25 mouse cellular contexts compared by ENCODE assay signal in genomic region chr16:90893019-90893418, GRCm38 (mm10). TPM values are rescaled to one million over a fixed set of nuclear protein-coding genes. Genes with fewer than 3 reads are reported as not detected.
DNase-seq lines count a peak whose midpoint lies in the region; ATAC-seq and TF ChIP-seq lines count a peak whose summit lies in the region.
"Had no signal": no experiment of that assay in that cellular context is flagged by ENCODE, and none has a peak within 500 bp of the region (broad histone marks: within the 10 kb centered on the region; RNA-seq: fewer than 3 reads in every experiment).

No protein-coding gene starts in this region.

- no peak for TF ChIP-seq CTCF in C2C12 (IDR thresholded peaks at IDR 0.05; ENCODE audit: control insufficient read depth, insufficient read depth, insufficient read length)
- TF ChIP-seq CTCF in brain, embryonic 14.5 days (IDR thresholded peaks at IDR 0.05; ENCODE audit: borderline replicate concordance, extremely low read depth, insufficient read depth, insufficient read length) = no peak
- TF ChIP-seq CTCF in lung, adult 2 months (IDR thresholded peaks at IDR 0.05; ENCODE audit: insufficient read depth, low read length) = no peak

- no peak overlapping the region for H3K4me2 ChIP-seq in hindbrain, embryonic 16.5 days (ENCODE audit: low read length)
- H3K4me2 ChIP-seq: embryonic facial prominence, embryonic 12.5 days; forebrain, embryonic 13.5 days; forebrain, embryonic 15.5 days had no signal

- WGBS in hindbrain, embryonic 16.5 days = 52% methylated on average over 7 of the region's 7 CpGs
- 65% methylated on average over 7 of the region's 7 CpGs for WGBS in lung, adult 2 months

- H3K4me1 ChIP-seq in hindbrain, embryonic 16.5 days (ENCODE audit: control insufficient read depth, insufficient read depth, low read depth, low read length) = peaks cover 3% of the 10 kb centered on the region
- no peaks in the 10 kb centered on the region; the same call in 1 of the 2 replicates for H3K4me1 ChIP-seq in lung, adult 2 months (ENCODE audit: control insufficient read depth, insufficient read depth, low read length)
- H3K4me1 ChIP-seq: forebrain, embryonic 13.5 days; forebrain, embryonic 15.5 days had no signal

- no peaks in the 10 kb centered on the region for H3K9me3 ChIP-seq in hindbrain, embryonic 16.5 days (ENCODE audit: control insufficient read depth, low read length)
- H3K9me3 ChIP-seq: embryonic facial prominence, embryonic 12.5 days; forebrain, embryonic 15.5 days had no signal

- TF ChIP-seq POLR2A in brain, embryonic 14.5 days (IDR thresholded peaks at IDR 0.05; ENCODE audit: borderline replicate concordance, extremely low read depth, insufficient read depth, insufficient read length, poor library complexity, severe bottlenecking) = no peak
- no peak for TF ChIP-seq POLR2A in lung, adult 2 months (IDR thresholded peaks at IDR 0.05; ENCODE audit: borderline replicate concordance, extremely low read depth, low read depth, low read length)

- no peak overlapping the region for H3K4me3 ChIP-seq in C2C12 (ENCODE audit: insufficient read depth, poor library complexity, severe bottlenecking)
- no peak overlapping the region for H3K4me3 ChIP-seq in hindbrain, embryonic 16.5 days (ENCODE audit: low read length)
- no peak overlapping the region for H3K4me3 ChIP-seq in lung, adult 2 months (replicated peaks; ENCODE audit: extremely low read depth, low read depth, low read length)
- H3K4me3 ChIP-seq: embryonic facial prominence, embryonic 10.5 days; embryonic facial prominence, embryonic 12.5 days; forebrain, embryonic 13.5 days; forebrain, embryonic 15.5 days had no signal

- peak; percentile 11 for DNase-seq in layer of hippocampus, adult 11-12 months (ENCODE audit: low spot score)
- no peak for DNase-seq in layer of hippocampus, postnatal 25 days (ENCODE audit: extremely low spot score in 1 of 2, low spot score in 1 of 2)
- DNase-seq in 3T3-L1 (ENCODE audit: low read depth, low spot score) = peak; percentile 52
- peak; percentile 33 for DNase-seq in brain, embryonic 14.5 days (ENCODE audit: low read depth)
- no peak for DNase-seq in lung, adult 2 months
- no peak for DNase-seq in spleen, adult 18-20 months
- DNase-seq: adrenal gland, adult 8-10 months; adrenal gland, postnatal 14 days; adrenal gland, postnatal 36 days; B cell, adult 2 months; cerebellum, adult 11 months; cerebellum, adult 18-20 months; cerebellum, adult 8-10 months; cerebellum, adult 9-11 months; cerebellum, postnatal 14 days; cerebellum, postnatal 36 days; forebrain, postnatal 0 days had no signal

- peaks cover under 1% of the 10 kb centered on the region for H3K79me2 ChIP-seq in C2C12 (ENCODE audit: control insufficient read depth, insufficient read depth)

- no peak for ATAC-seq in hindbrain, embryonic 16.5 days
- ATAC-seq: activated CD4-positive, CD25-positive, alpha-beta regulatory T cell, adult 4 months; forebrain, embryonic 13.5 days; forebrain, embryonic 15.5 days; forebrain, postnatal 0 days; Patski had no signal

- peaks cover 40% of the 10 kb centered on the region for H3K36me3 ChIP-seq in C2C12 (ENCODE audit: control insufficient read depth, insufficient read depth)
- no peaks in the 10 kb centered on the region for H3K36me3 ChIP-seq in hindbrain, embryonic 16.5 days (ENCODE audit: control insufficient read depth, insufficient read depth, low read length)
- H3K36me3 ChIP-seq: embryonic facial prominence, embryonic 10.5 days; embryonic facial prominence, embryonic 12.5 days; forebrain, embryonic 15.5 days had no signal

- H3K79me3 ChIP-seq in C2C12 (ENCODE audit: low read depth) = no peaks in the 10 kb centered on the region

- no peak overlapping the region for H3K27ac ChIP-seq in hindbrain, embryonic 16.5 days (ENCODE audit: low read depth, low read length)
- H3K27ac ChIP-seq: embryonic facial prominence, embryonic 10.5 days; embryonic facial prominence, embryonic 12.5 days; forebrain, embryonic 13.5 days; forebrain, embryonic 15.5 days had no signal

- no peak overlapping the region for H3K9ac ChIP-seq in hindbrain, embryonic 16.5 days (ENCODE audit: low read depth, low read length)
- H3K9ac ChIP-seq: embryonic facial prominence, embryonic 12.5 days; forebrain, embryonic 13.5 days; forebrain, embryonic 15.5 days; forebrain, postnatal 0 days had no signal

- no peaks in the 10 kb centered on the region for H3K27me3 ChIP-seq in C2C12 (ENCODE audit: control insufficient read depth, insufficient read depth, insufficient read length)
- H3K27me3 ChIP-seq in hindbrain, embryonic 16.5 days (replicated peaks; ENCODE audit: control insufficient read depth, insufficient read depth, low read length) = no peaks in the 10 kb centered on the region
- H3K27me3 ChIP-seq: embryonic facial prominence, embryonic 12.5 days; forebrain, embryonic 13.5 days; forebrain, embryonic 15.5 days; Patski had no signal

- peak overlapping the region; percentile 42 for H3ac ChIP-seq in C2C12 (ENCODE audit: control insufficient read depth, insufficient read length, low read depth)

TF ChIP-seq in C2C12, 6 proteins besides CTCF, POLR2A, EP300 and RAD21:
- TF ChIP-seq FOSL1 (IDR thresholded peaks at IDR 0.05; ENCODE audit: insufficient read depth, low read length, poor library complexity, severe bottlenecking) (no peak), MYOG (IDR thresholded peaks at IDR 0.05; ENCODE audit: control insufficient read depth, extremely low read depth, insufficient read length) (no peak), CEBPB (IDR thresholded peaks at IDR 0.05; ENCODE audit: low read depth) (no peak), USF1 (IDR thresholded peaks at IDR 0.05; ENCODE audit: low read depth) (no peak), MAX (IDR thresholded peaks at IDR 0.05) (no peak), MYOD1 (IDR thresholded peaks at IDR 0.05; ENCODE audit: control insufficient read depth, insufficient read length, low read depth) (no peak)

RNA-seq across cellular contexts. Expression of gene Cfap298, which starts 41.9 kb away (rescaled TPM):
- 10 to 100 TPM; 43.6 to 44.2 TPM for total RNA-seq in layer of hippocampus, postnatal 25 days (2021)
- 31.6 TPM for polyA plus RNA-seq in C2C12 (2012; fragmentation: generic; extraction: Trizol)
- 23.0 and 24.4 TPM in 2 replicates for polyA plus RNA-seq in brain, embryonic 14.5 days (2012; rRNA removed)
- 54.4 and 61.1 TPM in 2 replicates for polyA plus RNA-seq in hindbrain, embryonic 16.5 days (2015; fragmentation: Nextera tagmentation; extraction: Ambion mirVana)
- polyA plus RNA-seq in lung, adult 2 months (2012; rRNA removed) = 17.2 and 29.9 TPM in 2 replicates

Comparison
In these comparisons a context has a peak if more than half of its experiments do, and no peak if none do; other contexts are left out.
1. DNase-seq: peak in layer of hippocampus, adult 11-12 months (single experiment), 3T3-L1 (single experiment) and brain, embryonic 14.5 days (single experiment); none in layer of hippocampus, postnatal 25 days (0 of 2), lung, adult 2 months (single experiment) and spleen, adult 18-20 months (0 of 2).